Mouse (Mus musculus) myocyte (in vitro differentiated cells): ENCODE measurements at regions not wholly inside any gene's neighbourhood (a gene's known extent, or its start where the extent isn't known, plus 50 kb on each side); places are given as distances from the start of the nearest gene placed in this dataset.

Source experiments
- CEBPB ChIP-seq: IDR thresholded peaks from 2 replicates; pipeline ENCODE4 v1.6.1; 2011; ENCODE audit warnings: mild to moderate bottlenecking, moderate library complexity; ENCODE audit not compliant: poor library complexity, insufficient read depth, severe bottlenecking
- E2F4 ChIP-seq: IDR thresholded peaks from one replicate; pipeline ENCODE4 v1.6.1; 2011; ENCODE audit warnings: mild to moderate bottlenecking, control low read depth, moderate library complexity; ENCODE audit not compliant: insufficient read depth
- MAX ChIP-seq: IDR thresholded peaks from one replicate; pipeline ENCODE4 v1.6.1; 2011; ENCODE audit warnings: low read depth, mild to moderate bottlenecking, control low read depth
- MYOD1 ChIP-seq, 3 experiments: IDR thresholded peaks; one replicate each; pipeline ENCODE4 v1.6.1; 2011; ENCODE audit warnings: control low read depth in 2 of 3, low read depth in 2 of 3, mild to moderate bottlenecking in 2 of 3, moderate library complexity in 1 of 3; ENCODE audit not compliant: insufficient read length in 2 of 3, control insufficient read depth in 1 of 3
- POLR2A ChIP-seq: IDR thresholded peaks from one replicate; pipeline ENCODE4 v1.6.1; 2011; ENCODE audit warnings: low read depth, mild to moderate bottlenecking, control low read depth, moderate library complexity; ENCODE audit not compliant: insufficient read length
- REST ChIP-seq: IDR thresholded peaks from one replicate; pipeline ENCODE4 v1.6.1; 2011; ENCODE audit warnings: mild to moderate bottlenecking, control low read depth, moderate library complexity; ENCODE audit not compliant: insufficient read depth, insufficient read length
- SRF ChIP-seq: IDR thresholded peaks from one replicate; pipeline ENCODE4 v1.6.1; 2011; ENCODE audit warnings: low read depth; ENCODE audit not compliant: control insufficient read depth, insufficient read length
- TCF12 ChIP-seq: IDR thresholded peaks from one replicate; pipeline ENCODE4 v1.6.1; 2011; ENCODE audit warnings: mild to moderate bottlenecking, control low read depth; ENCODE audit not compliant: poor library complexity, insufficient read depth, severe bottlenecking

GRCm38 (mm10) chr10:96358984-96359383, 222.6 kb downstream of the Gm5426 start:
- TF ChIP-seq POLR2A (no peak), TCF12 (no peak), CEBPB (no peak), MAX (no peak), E2F4 (no peak), REST (no peak), MYOD1 (IDR thresholded peaks at IDR 0.05; ENCODE audit: control insufficient read depth in 1 of 3, insufficient read length in 2 of 3, low read depth in 2 of 3) (no peak), SRF (no peak)
